Mouse (Mus musculus) intestine, postnatal 0 days (tissue): ENCODE data around the gene Nyap2. TPM values are rescaled to one million over a fixed set of nuclear protein-coding genes. Genes with fewer than 3 reads are reported as not detected.
"Not testable (repeated sequence)": the region's sequence is repeated elsewhere in the genome, so short reads cannot be mapped to it uniquely, and the experiment has no call there.

ENCODE experiments used
- ATAC-seq: fragments of 200-750 bp; cut with Nextera tagmentation; 2 replicates; pipeline ENCODE4 v1.8.0; 2017; ENCODE audit warnings: mild to moderate bottlenecking, moderate TSS enrichment, moderate library complexity
- H3K27ac ChIP-seq: fragments of 300-500 bp; sonication (generic); 2 replicates; pipeline ENCODE4 v1.5.1; 2014; ENCODE audit warnings: mild to moderate bottlenecking, low read depth, low read length, moderate library complexity
- H3K27me3 ChIP-seq: fragments of 300-500 bp; sonication (generic); replicated peaks from 2 replicates; pipeline ENCODE4 v1.6.1; 2014; ENCODE audit warnings: low read length, mixed read lengths; ENCODE audit not compliant: control insufficient read depth, insufficient read depth
- H3K36me3 ChIP-seq: fragments of 300-500 bp; sonication (generic); 2 replicates; pipeline ENCODE4 v1.6.1; 2014; ENCODE audit warnings: mild to moderate bottlenecking, moderate library complexity; ENCODE audit not compliant: control insufficient read depth, insufficient read depth
- H3K4me1 ChIP-seq: fragments of 300-500 bp; sonication (generic); replicated peaks from 2 replicates; pipeline ENCODE4 v1.6.1; 2014; ENCODE audit warnings: antibody characterized with exemption, low read length, mixed read lengths; ENCODE audit not compliant: control insufficient read depth, insufficient read depth
- H3K4me2 ChIP-seq: fragments of 300-500 bp; sonication (generic); replicated peaks from 2 replicates; pipeline ENCODE4 v1.6.1; 2014; ENCODE audit warnings: low read depth, mild to moderate bottlenecking, moderate library complexity
- H3K4me3 ChIP-seq: fragments of 300-500 bp; sonication (generic); 2 replicates; pipeline ENCODE4 v1.5.1; 2014; ENCODE audit warnings: low read depth, low read length
- H3K9ac ChIP-seq: fragments of 300-500 bp; sonication (generic); 2 replicates; pipeline ENCODE4 v1.6.1; 2014; ENCODE audit warnings: mild to moderate bottlenecking, low read depth, low read length
- H3K9me3 ChIP-seq: fragments of 300-500 bp; sonication (generic); 2 replicates; pipeline ENCODE4 v1.6.1; 2016; ENCODE audit warnings: mixed run types; ENCODE audit not compliant: control insufficient read depth
- CTCF ChIP-seq: sonication (generic); IDR thresholded peaks from 2 replicates; pipeline ENCODE4 v1.5.1; 2016; ENCODE audit warnings: low read depth, mild to moderate bottlenecking, control low read depth, antibody characterized with exemption, moderate library complexity
- WGBS: fragments of 180-500 bp; shearing (Covaris S2); extraction: QIAGEN DNeasy Blood & Tissue Kit; methylation state at CpG from one replicate; pipeline ENCODE4 v1.1.7; 2014; 5-methylcytosine and 5-hydroxymethylcytosine counted together
- polyA plus RNA-seq: library from polyadenylated mRNA; unstranded; fragments of >200 nt; fragmentation: Nextera tagmentation; extraction: Ambion mirVana; gene quantifications from 2 replicates; pipeline ENCODE4 v1.2.1, GENCODE M21; 2015

The Nyap2 gene
- polyA plus RNA-seq, 1 experiment from 2014 or later = 0.16 TPM

- WGBS = 73% methylated on average over 1 of the region's 1 CpGs
- ATAC-seq = no peak
- H3K9ac ChIP-seq = no peak overlapping the region
- H3K27ac ChIP-seq = no peak overlapping the region
- no peak for TF ChIP-seq CTCF
- no peaks in the 10 kb centered on the region for H3K27me3 ChIP-seq
- no peak overlapping the region for H3K4me2 ChIP-seq
- no peak overlapping the region for H3K4me3 ChIP-seq
- no peaks in the 10 kb centered on the region for H3K36me3 ChIP-seq
- H3K4me1 ChIP-seq = no peaks in the 10 kb centered on the region
- no peaks in the 10 kb centered on the region for H3K9me3 ChIP-seq
Measured at GRCm38 (mm10) chr1:81173303-81173702, 96.6 kb downstream of the Nyap2 start.

- no peak for TF ChIP-seq CTCF
- H3K27me3 ChIP-seq = no peaks in the 10 kb centered on the region
- WGBS = 91% methylated on average over 4 of the region's 4 CpGs
- no peaks in the 10 kb centered on the region for H3K4me1 ChIP-seq
- no peak overlapping the region for H3K9ac ChIP-seq
- ATAC-seq = no peak
- no peaks in the 10 kb centered on the region for H3K9me3 ChIP-seq
- no peak overlapping the region for H3K4me3 ChIP-seq
- no peaks in the 10 kb centered on the region for H3K36me3 ChIP-seq
- H3K4me2 ChIP-seq = no peak overlapping the region
- no peak overlapping the region for H3K27ac ChIP-seq
Measured at GRCm38 (mm10) chr1:81179725-81180124, 103.0 kb downstream of the Nyap2 start.

- TF ChIP-seq CTCF = no peak
Measured at GRCm38 (mm10) chr1:81180686-81181085, 103.9 kb downstream of the Nyap2 start.

GRCm38 (mm10) chr1:81209536-81209935 lies 132.8 kb downstream of the Nyap2 start:
- Histone ChIP-seq H3K27ac (no peak overlapping the region), H3K4me2 (no peak overlapping the region), H3K4me3 (no peak overlapping the region), H3K27me3 (no peaks in the 10 kb centered on the region), H3K9me3 (no peaks in the 10 kb centered on the region), H3K36me3 (no peaks in the 10 kb centered on the region), H3K9ac (no peak overlapping the region), H3K4me1 (no peaks in the 10 kb centered on the region)
- TF ChIP-seq CTCF = no peak
- WGBS = 69% methylated on average over 2 of the region's 2 CpGs
- ATAC-seq = no peak

More at GRCm38 (mm10) chr1:81180686-81181085, 103.9 kb downstream of the Nyap2 start:
- Histone ChIP-seq H3K27me3 (no peaks in the 10 kb centered on the region), H3K4me2 (no peak overlapping the region), H3K4me3 (no peak overlapping the region), H3K27ac (no peak overlapping the region), H3K36me3 (no peaks in the 10 kb centered on the region), H3K9ac (no peak overlapping the region), H3K9me3 (no peaks in the 10 kb centered on the region), H3K4me1 (no peaks in the 10 kb centered on the region)
- no peak for ATAC-seq
- WGBS = 70% methylated on average over 3 of the region's 3 CpGs

- Histone ChIP-seq H3K4me1 (no peaks in the 10 kb centered on the region), H3K9me3 (no peaks in the 10 kb centered on the region), H3K27ac (no peak overlapping the region), H3K9ac (no peak overlapping the region), H3K36me3 (no peaks in the 10 kb centered on the region), H3K27me3 (no peaks in the 10 kb centered on the region), H3K4me2 (no peak overlapping the region), H3K4me3 (no peak overlapping the region)
- WGBS = 65% methylated on average over 4 of the region's 4 CpGs
- no peak for ATAC-seq
- TF ChIP-seq CTCF = no peak
Measured at GRCm38 (mm10) chr1:81211491-81211890, 134.7 kb downstream of the Nyap2 start.

GRCm38 (mm10) chr1:81219790-81220189 lies 143.0 kb downstream of the Nyap2 start:
- Histone ChIP-seq H3K4me3 (no peak overlapping the region), H3K36me3 (no peaks in the 10 kb centered on the region), H3K9ac (no peak overlapping the region), H3K9me3 (no peaks in the 10 kb centered on the region), H3K4me2 (no peak overlapping the region), H3K4me1 (no peaks in the 10 kb centered on the region), H3K27me3 (no peaks in the 10 kb centered on the region), H3K27ac (no peak overlapping the region)
- 61% methylated on average over 1 of the region's 1 CpGs for WGBS
- ATAC-seq = no peak
- TF ChIP-seq CTCF = no peak

- TF ChIP-seq CTCF = no peak
- no peaks in the 10 kb centered on the region for H3K36me3 ChIP-seq
- H3K27ac ChIP-seq = no peak overlapping the region
- no peak overlapping the region for H3K4me2 ChIP-seq
- WGBS = 74% methylated on average over 2 of the region's 2 CpGs
- H3K4me3 ChIP-seq = no peak overlapping the region
- no peaks in the 10 kb centered on the region for H3K4me1 ChIP-seq
- H3K9ac ChIP-seq = no peak overlapping the region
- H3K27me3 ChIP-seq = no peaks in the 10 kb centered on the region
- no peak for ATAC-seq
- H3K9me3 ChIP-seq = no peaks in the 10 kb centered on the region
Measured at GRCm38 (mm10) chr1:81231759-81232406, 155.1 kb downstream of the Nyap2 start.

GRCm38 (mm10) chr1:81232407-81232789 lies 155.6 kb downstream of the Nyap2 start:
- H3K4me2 ChIP-seq, H3K27ac ChIP-seq, H3K27me3 ChIP-seq, H3K4me1 ChIP-seq, H3K36me3 ChIP-seq, ATAC-seq, H3K9me3 ChIP-seq, H3K9ac ChIP-seq, H3K4me3 ChIP-seq: not testable (repeated sequence)
- WGBS = 79% methylated on average over 5 of the region's 5 CpGs
